Mouse (Mus musculus): Measurements from ENCODE around the gene Per3.

The Per3 gene

DNA sequence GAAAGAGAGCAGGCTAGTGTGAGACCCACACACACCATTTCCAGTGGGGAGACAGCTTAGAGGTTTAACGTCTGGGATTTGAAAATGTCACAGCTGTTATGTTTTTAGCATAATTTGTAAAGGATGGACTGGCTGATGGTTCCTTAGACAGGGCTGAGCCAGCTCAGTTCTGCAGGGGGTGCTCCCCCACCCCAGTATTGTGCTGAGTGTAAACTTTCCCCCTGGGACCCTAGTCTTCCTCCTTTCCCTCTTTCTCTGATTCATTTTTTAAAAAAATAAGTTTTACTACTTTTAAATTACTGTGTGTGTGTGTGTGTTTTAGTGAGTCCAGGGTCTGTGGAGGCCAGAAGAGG is 87.4 kb downstream of the Per3 start:
- DNase-seq (ENCODE audit: low spot score in 2 of 2), result no peak

DNA sequence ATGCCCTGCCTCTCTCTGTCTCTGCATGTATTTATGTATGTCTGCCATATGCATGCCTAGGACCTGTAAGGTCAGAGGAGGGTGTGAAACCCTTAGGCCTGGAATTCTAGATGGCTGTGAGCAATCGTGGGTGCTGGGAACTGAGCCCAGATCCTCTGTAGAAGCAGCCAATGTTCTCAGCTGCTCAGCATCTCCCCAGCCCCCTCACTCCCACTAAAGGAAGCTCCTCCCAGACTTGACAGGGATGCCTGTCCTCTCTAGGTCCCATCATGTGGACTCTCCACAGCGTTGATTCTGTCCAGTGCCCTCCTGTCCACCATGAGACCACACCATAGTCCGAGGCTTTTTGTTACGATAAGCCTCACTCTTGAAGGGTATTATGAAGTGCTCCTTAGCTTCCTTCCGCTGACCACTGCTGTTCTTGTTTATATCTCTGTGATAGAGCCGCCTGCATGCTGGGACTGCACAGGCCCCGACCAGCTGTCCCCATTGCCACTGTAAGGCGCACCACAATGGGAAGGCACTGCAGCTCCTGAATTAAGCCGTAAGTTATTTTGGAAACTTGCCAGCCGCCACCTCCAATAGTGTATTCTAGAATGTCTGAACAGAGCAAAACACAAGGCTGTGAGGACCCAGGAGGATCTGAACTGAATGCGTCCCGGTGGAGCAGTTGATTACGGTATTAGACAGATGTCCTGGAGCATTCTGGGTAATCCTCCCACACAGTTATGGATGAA is 87.9 kb downstream of the Per3 start:
- no peak for DNase-seq (ENCODE audit: low spot score in 2 of 2)
